Mouse (Mus musculus): ENCODE results near the gene Slc12a7. TPM values are rescaled to one million over a fixed set of nuclear protein-coding genes. Genes with fewer than 3 reads are reported as not detected.

Gene Slc12a7
- polyA plus RNA-seq, 2 experiments = 7.8 to 9.9 TPM

DNA sequence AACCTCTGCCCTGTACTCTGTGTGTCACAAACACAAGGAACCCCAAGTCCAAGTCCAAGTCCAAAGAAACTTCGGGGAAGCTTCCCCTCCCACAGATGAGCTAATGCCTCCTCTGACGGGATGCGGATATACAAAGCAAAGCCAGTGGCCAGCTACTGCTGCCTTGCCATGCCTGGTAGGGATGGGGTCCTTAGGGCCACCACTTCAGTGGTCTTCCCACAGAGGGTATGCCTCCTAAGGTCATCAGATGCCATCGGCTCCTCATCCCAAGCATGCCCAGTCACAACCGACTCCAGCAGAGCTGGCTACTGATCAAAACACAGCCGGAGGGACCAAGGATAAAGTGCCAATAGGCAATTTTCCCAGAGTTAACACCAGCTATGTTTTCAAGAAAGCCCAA is 103.6 kb downstream of the Slc12a7 start:
- Histone ChIP-seq H3K27me3 (ENCODE audit: control insufficient read depth, insufficient read depth, low read length) (no peaks in the 10 kb centered on the region), H3K9ac (replicated peaks) (no peak overlapping the region), H3K9me3 (ENCODE audit: control insufficient read depth, low read length) (no peaks in the 10 kb centered on the region), H3K27ac (no peak overlapping the region), H3K36me3 (replicated peaks; ENCODE audit: control insufficient read depth, insufficient read depth, low read depth) (no peaks in the 10 kb centered on the region), H3K4me1 (replicated peaks; ENCODE audit: control insufficient read depth in 2 of 2, insufficient read depth in 2 of 2, low read length in 1 of 2) (no peaks in the 10 kb centered on the region), H3K4me3 (ENCODE audit: insufficient read depth in 1 of 2, low read depth in 2 of 2, low read length in 2 of 2) (no peak overlapping the region), H3K4me2 (ENCODE audit: low read depth) (no peak overlapping the region)
- WGBS (ENCODE audit: insufficient replicate concordance) = 62% methylated on average over 6 of the region's 6 CpGs
- no peak for TF ChIP-seq EP300 (IDR thresholded peaks at IDR 0.05; ENCODE audit: low read depth)
- no peak for TF ChIP-seq CTCF (IDR thresholded peaks at IDR 0.05; ENCODE audit: low read depth)
- ATAC-seq (ENCODE audit: insufficient read depth) = no peak
- DNase-seq (ENCODE audit: low read depth in 3 of 3, low spot score in 3 of 3) = no peak

DNA sequence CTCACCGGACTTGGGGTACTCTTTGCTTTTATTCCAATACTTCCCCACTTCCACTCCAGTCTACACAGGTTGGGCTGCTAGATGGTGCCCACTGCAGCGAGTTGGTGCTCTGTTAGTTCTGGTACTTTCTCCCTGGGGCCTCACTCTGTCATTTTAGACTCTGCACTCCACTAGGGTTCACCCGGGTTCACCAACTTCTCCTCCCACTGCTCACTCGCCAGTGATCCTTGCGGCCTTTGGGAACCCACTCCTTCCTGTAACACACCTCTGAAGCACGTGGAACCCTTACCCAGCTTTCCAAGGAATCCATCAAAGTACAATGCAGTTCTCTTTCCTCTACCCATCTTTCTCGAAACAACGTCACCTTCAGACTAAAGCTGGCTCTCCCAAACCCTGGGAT is 104.8 kb downstream of the Slc12a7 start:
- no peak overlapping the region for H3K9ac ChIP-seq (replicated peaks)
- H3K27me3 ChIP-seq (ENCODE audit: control insufficient read depth, insufficient read depth, low read length) = no peaks in the 10 kb centered on the region
- H3K4me2 ChIP-seq (ENCODE audit: low read depth) = no peak overlapping the region
- TF ChIP-seq CTCF (IDR thresholded peaks at IDR 0.05; ENCODE audit: low read depth) = no peak
- no peak for TF ChIP-seq EP300 (IDR thresholded peaks at IDR 0.05; ENCODE audit: low read depth)
- no peaks in the 10 kb centered on the region for H3K9me3 ChIP-seq (ENCODE audit: control insufficient read depth, low read length)
- no peak for DNase-seq (ENCODE audit: low read depth in 3 of 3, low spot score in 3 of 3)
- H3K4me3 ChIP-seq (ENCODE audit: insufficient read depth in 1 of 2, low read depth in 2 of 2, low read length in 2 of 2) = no peak overlapping the region
- no peaks in the 10 kb centered on the region for H3K36me3 ChIP-seq (replicated peaks; ENCODE audit: control insufficient read depth, insufficient read depth, low read depth)
- H3K4me1 ChIP-seq (replicated peaks; ENCODE audit: control insufficient read depth in 2 of 2, insufficient read depth in 2 of 2, low read length in 1 of 2) = no peaks in the 10 kb centered on the region
- H3K27ac ChIP-seq = no peak overlapping the region
- 53% methylated on average over 8 of the region's 8 CpGs for WGBS (ENCODE audit: insufficient replicate concordance)
- no peak for ATAC-seq (ENCODE audit: insufficient read depth)

DNA sequence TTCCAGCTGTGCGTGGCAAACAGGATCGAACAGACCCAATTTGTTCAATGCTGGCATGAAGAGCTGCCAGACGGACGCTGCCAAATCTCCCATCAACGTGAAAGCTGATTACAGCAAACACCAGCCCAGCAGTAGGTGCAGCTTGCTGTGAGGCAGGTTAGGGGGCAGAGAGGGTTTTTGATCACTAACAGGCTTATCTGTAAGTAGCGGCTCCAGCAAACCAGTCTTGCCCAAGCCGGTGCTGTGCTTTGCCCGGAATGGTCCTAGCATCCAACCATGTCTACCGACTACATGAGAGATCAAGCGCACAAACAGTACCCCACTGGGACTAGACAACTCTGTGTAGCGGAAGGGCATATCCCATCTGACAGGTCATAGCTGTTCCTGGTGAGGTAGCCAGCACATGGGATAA is 106.2 kb downstream of the Slc12a7 start:
- Histone ChIP-seq H3K9me3 (ENCODE audit: control insufficient read depth, low read length) (no peaks in the 10 kb centered on the region), H3K27ac (no peak overlapping the region), H3K4me2 (ENCODE audit: low read depth) (no peak overlapping the region), H3K9ac (replicated peaks) (no peak overlapping the region), H3K4me3 (ENCODE audit: insufficient read depth in 1 of 2, low read depth in 2 of 2, low read length in 2 of 2) (no peak overlapping the region), H3K4me1 (replicated peaks; ENCODE audit: control insufficient read depth in 2 of 2, insufficient read depth in 2 of 2, low read length in 1 of 2) (no peaks in the 10 kb centered on the region), H3K36me3 (replicated peaks; ENCODE audit: control insufficient read depth, insufficient read depth, low read depth) (no peaks in the 10 kb centered on the region), H3K27me3 (ENCODE audit: control insufficient read depth, insufficient read depth, low read length) (no peaks in the 10 kb centered on the region)
- TF ChIP-seq CTCF (IDR thresholded peaks at IDR 0.05; ENCODE audit: low read depth) = no peak
- no peak for TF ChIP-seq EP300 (IDR thresholded peaks at IDR 0.05; ENCODE audit: low read depth)
- ATAC-seq (ENCODE audit: insufficient read depth) (no peak), DNase-seq (ENCODE audit: low read depth in 3 of 3, low spot score in 3 of 3) (no peak)
- 71% methylated on average over 11 of the region's 11 CpGs for WGBS (ENCODE audit: insufficient replicate concordance)

DNA sequence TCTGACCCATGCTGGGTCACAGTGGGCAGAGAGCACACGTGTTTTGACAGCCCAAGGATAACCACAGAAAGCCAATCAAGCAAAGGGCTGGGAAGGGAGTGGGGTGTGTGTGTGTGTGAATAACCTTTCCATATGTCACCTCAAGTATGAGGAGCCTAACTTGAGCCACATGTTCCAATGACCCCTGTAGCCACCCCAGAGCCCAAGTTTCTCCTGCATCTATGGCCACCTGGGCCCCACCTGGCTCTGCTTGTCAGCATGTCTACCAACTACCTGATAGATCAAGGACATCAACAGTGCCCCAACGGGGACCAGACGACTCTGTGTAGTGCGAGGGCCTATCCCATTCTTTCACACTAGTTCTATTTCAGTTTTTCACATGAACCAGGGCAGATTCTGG is 106.8 kb downstream of the Slc12a7 start:
- no peak for DNase-seq (ENCODE audit: low read depth in 3 of 3, low spot score in 3 of 3)
- TF ChIP-seq CTCF (IDR thresholded peaks at IDR 0.05; ENCODE audit: low read depth) (no peak), EP300 (IDR thresholded peaks at IDR 0.05; ENCODE audit: low read depth) (no peak)
- Histone ChIP-seq H3K4me3 (ENCODE audit: insufficient read depth in 1 of 2, low read depth in 2 of 2, low read length in 2 of 2) (no peak overlapping the region), H3K27me3 (ENCODE audit: control insufficient read depth, insufficient read depth, low read length) (no peaks in the 10 kb centered on the region), H3K4me1 (replicated peaks; ENCODE audit: control insufficient read depth in 2 of 2, insufficient read depth in 2 of 2, low read length in 1 of 2) (no peaks in the 10 kb centered on the region), H3K36me3 (replicated peaks; ENCODE audit: control insufficient read depth, insufficient read depth, low read depth) (no peaks in the 10 kb centered on the region), H3K9me3 (ENCODE audit: control insufficient read depth, low read length) (no peaks in the 10 kb centered on the region), H3K9ac (replicated peaks) (no peak overlapping the region), H3K27ac (no peak overlapping the region), H3K4me2 (ENCODE audit: low read depth) (no peak overlapping the region)
- no peak for ATAC-seq (ENCODE audit: insufficient read depth)
- WGBS (ENCODE audit: insufficient replicate concordance) = 61% methylated on average over 4 of the region's 4 CpGs

DNA sequence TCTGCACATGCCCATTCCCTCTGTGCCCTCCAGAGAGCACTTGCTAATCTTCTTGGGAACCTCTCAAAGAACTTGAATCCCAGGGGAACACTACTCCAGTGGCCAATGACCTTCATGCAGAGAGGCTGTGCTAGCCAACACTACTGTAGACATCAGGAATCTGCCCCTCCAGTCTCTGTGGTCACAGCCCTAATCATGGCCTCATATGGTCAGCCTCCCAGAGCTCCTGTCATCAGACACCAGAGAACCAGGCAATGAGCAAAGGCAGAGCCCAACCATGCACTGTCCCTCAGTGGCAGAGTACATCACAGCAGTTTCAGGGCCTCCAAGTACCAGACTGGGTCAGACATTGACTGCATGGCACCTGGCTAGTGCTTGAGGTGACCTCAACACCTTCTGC is 109.8 kb downstream of the Slc12a7 start:
- ATAC-seq (ENCODE audit: insufficient read depth) (no peak), DNase-seq (ENCODE audit: low read depth in 3 of 3, low spot score in 3 of 3) (no peak)
- Histone ChIP-seq H3K4me3 (ENCODE audit: insufficient read depth in 1 of 2, low read depth in 2 of 2, low read length in 2 of 2) (no peak overlapping the region), H3K27me3 (ENCODE audit: control insufficient read depth, insufficient read depth, low read length) (peaks cover 22% of the 10 kb centered on the region), H3K9ac (replicated peaks) (no peak overlapping the region), H3K36me3 (replicated peaks; ENCODE audit: control insufficient read depth, insufficient read depth, low read depth) (no peaks in the 10 kb centered on the region), H3K27ac (no peak overlapping the region), H3K4me2 (ENCODE audit: low read depth) (no peak overlapping the region), H3K4me1 (replicated peaks; ENCODE audit: control insufficient read depth in 2 of 2, insufficient read depth in 2 of 2, low read length in 1 of 2) (no peaks in the 10 kb centered on the region), H3K9me3 (ENCODE audit: control insufficient read depth, low read length) (no peaks in the 10 kb centered on the region)
- TF ChIP-seq CTCF (IDR thresholded peaks at IDR 0.05; ENCODE audit: low read depth) = no peak
- TF ChIP-seq EP300 (IDR thresholded peaks at IDR 0.05; ENCODE audit: low read depth) = no peak
